Mouse (Mus musculus) liver, embryonic 14.5 days (tissue): ENCODE results near the gene Slc9a8. TPM values are rescaled to one million over a fixed set of nuclear protein-coding genes. Genes with fewer than 3 reads are reported as not detected.
A peak's percentile ranks its signal among the peaks of the same experiment; 100 is the strongest.

ENCODE experiments used
- ATAC-seq: fragments of 200-750 bp; cut with Nextera tagmentation; 2 replicates; pipeline ENCODE4 v1.8.0; 2017; ENCODE audit warnings: moderate number of reproducible peaks, mild to moderate bottlenecking, moderate library complexity; ENCODE audit not compliant: insufficient read depth
- DNase-seq, 3 experiments: peaks; one replicate each; pipeline ENCODE4 v3.0.0-alpha.2; 2012 to 2013; ENCODE audit warnings: low read depth in 3 of 3, low spot score in 3 of 3
- H3K27ac ChIP-seq: fragments of 300-500 bp; sonication (generic); 2 replicates; pipeline ENCODE4 v1.5.1; 2014; ENCODE audit warnings: moderate library complexity, mild to moderate bottlenecking, control low read depth, inconsistent platforms
- H3K27me3 ChIP-seq: fragments of 300-500 bp; sonication (generic); 2 replicates; pipeline ENCODE4 v1.6.1; 2014; ENCODE audit warnings: mild to moderate bottlenecking, low read length, moderate library complexity; ENCODE audit not compliant: control insufficient read depth, insufficient read depth
- H3K36me3 ChIP-seq: fragments of 300-500 bp; sonication (generic); replicated peaks from 2 replicates; pipeline ENCODE4 v1.6.1; 2014; ENCODE audit warnings: low read depth; ENCODE audit not compliant: control insufficient read depth, insufficient read depth
- H3K4me1 ChIP-seq, 2 experiments: fragments of 200-500 bp in 1 of 2; fragments of 300-500 bp in 1 of 2; sonication (generic) in 1 of 2; replicated peaks; 2 replicates each; pipeline ENCODE4 v1.6.1; 2012 to 2014; ENCODE audit warnings: antibody characterized with exemption in 1 of 2, inconsistent platforms in 1 of 2, low read length in 1 of 2; ENCODE audit not compliant: control insufficient read depth in 2 of 2, insufficient read depth in 2 of 2
- H3K4me2 ChIP-seq: fragments of 300-500 bp; sonication (generic); 2 replicates; pipeline ENCODE4 v1.6.1; 2014; ENCODE audit warnings: low read depth, mild to moderate bottlenecking, control low read depth, moderate library complexity
- H3K4me3 ChIP-seq, 2 experiments: fragments of 200-500 bp in 1 of 2; fragments of 300-500 bp in 1 of 2; sonication (generic) in 1 of 2; 2 replicates each; pipeline ENCODE4 v1.5.1; 2012 to 2014; ENCODE audit warnings: low read depth in 2 of 2, low read length in 2 of 2, mild to moderate bottlenecking in 2 of 2, control low read depth in 1 of 2, inconsistent platforms in 1 of 2, moderate library complexity in 1 of 2; ENCODE audit not compliant: insufficient read depth in 1 of 2
- H3K9ac ChIP-seq: fragments of 300-500 bp; sonication (generic); replicated peaks from 2 replicates; pipeline ENCODE4 v1.6.1; 2014; ENCODE audit warnings: mild to moderate bottlenecking, control low read depth, moderate library complexity
- H3K9me3 ChIP-seq: fragments of 300-500 bp; sonication (generic); 2 replicates; pipeline ENCODE4 v1.6.1; 2016; ENCODE audit warnings: low read length, mixed read lengths; ENCODE audit not compliant: control insufficient read depth
- CTCF ChIP-seq: IDR thresholded peaks from 2 replicates; pipeline ENCODE4 v1.5.1; 2016; ENCODE audit warnings: antibody characterized with exemption, low read depth, control low read depth
- EP300 ChIP-seq: IDR thresholded peaks from 2 replicates; pipeline ENCODE4 v1.6.1; 2016; ENCODE audit warnings: antibody characterized with exemption, low read depth
- WGBS: fragments of 180-500 bp; shearing (Covaris S2); extraction: QIAGEN DNeasy Blood & Tissue Kit; methylation state at CpG from one replicate; pipeline ENCODE4 v1.1.7; 2014; ENCODE audit not compliant: insufficient replicate concordance; 5-methylcytosine and 5-hydroxymethylcytosine counted together
- polyA plus RNA-seq, 2 experiments: library from polyadenylated mRNA; depleted of rRNA in 1 of 2; stranded (reverse) in 1 of 2; unstranded in 1 of 2; fragments of >200 nt; fragmentation: Nextera tagmentation in 1 of 2; extraction: Ambion mirVana in 1 of 2; gene quantifications; 2 replicates each; pipeline versions ENCODE4 v1.2.1 to v1.2.3; 2012 to 2014

The Slc9a8 gene
- polyA plus RNA-seq, 2 experiments = 8.7 to 13.9 TPM

DNA sequence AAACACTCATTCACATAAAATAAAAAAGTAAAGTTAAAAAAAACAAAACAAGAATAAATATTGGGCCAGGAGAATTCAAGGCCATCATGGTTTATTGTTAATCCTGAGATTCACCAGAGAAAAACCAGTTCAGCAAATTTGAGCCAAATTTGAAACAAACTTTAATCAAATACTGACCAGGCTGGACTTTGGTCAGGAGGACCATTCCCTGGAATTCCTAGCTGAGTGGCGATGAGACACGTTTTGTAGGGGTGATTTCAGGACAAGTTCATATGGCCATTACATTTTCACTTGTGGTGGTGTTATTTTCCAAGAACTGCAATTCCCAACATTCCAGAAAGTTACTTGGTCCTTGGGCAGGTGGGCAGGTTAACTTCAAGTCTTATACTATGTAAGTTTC is 14.1 kb downstream of the Slc9a8 start:
- Histone ChIP-seq H3K9ac (no peak overlapping the region), H3K36me3 (peaks cover 39% of the 10 kb centered on the region), H3K9me3 (no peaks in the 10 kb centered on the region), H3K4me2 (no peak overlapping the region), H3K27me3 (no peaks in the 10 kb centered on the region), H3K4me1 (peaks cover 11 to 15% of the 10 kb centered on the region in 2 experiments), H3K4me3 (no peak overlapping the region), H3K27ac (no peak overlapping the region)
- no peak for DNase-seq
- no peak for TF ChIP-seq EP300
- no peak for TF ChIP-seq CTCF
- ATAC-seq = no peak
- 80% methylated on average over 2 of the region's 2 CpGs for WGBS

DNA sequence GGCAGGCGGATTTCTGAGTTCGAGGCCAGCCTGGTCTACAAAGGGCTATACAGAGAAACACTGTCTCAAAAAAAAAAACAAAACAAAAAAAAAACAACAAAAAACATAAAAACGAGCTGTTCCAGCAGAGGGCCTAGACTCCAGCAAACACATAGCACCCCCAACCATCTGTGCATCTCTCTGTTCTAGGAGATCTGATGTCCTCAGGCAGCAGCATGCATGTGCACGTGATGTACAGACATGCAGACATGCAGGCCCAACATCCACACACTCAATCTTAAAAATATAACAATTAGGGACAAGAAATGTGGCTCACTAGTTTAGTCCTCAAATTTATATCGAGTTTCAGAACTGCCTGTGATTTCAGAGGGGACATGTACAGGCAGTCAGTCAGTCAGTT is 14.9 kb downstream of the Slc9a8 start:
- Histone ChIP-seq H3K9me3 (no peaks in the 10 kb centered on the region), H3K36me3 (peaks cover 44% of the 10 kb centered on the region), H3K9ac (no peak overlapping the region), H3K27ac (no peak overlapping the region), H3K4me3 (no peak overlapping the region), H3K27me3 (no peaks in the 10 kb centered on the region), H3K4me1 (peaks cover 5 to 7% of the 10 kb centered on the region in 2 experiments), H3K4me2 (no peak overlapping the region)
- DNase-seq (no peak), ATAC-seq (no peak)
- 65% methylated on average over 5 of the region's 5 CpGs for WGBS
- TF ChIP-seq EP300 = no peak
- TF ChIP-seq CTCF = no peak

DNA sequence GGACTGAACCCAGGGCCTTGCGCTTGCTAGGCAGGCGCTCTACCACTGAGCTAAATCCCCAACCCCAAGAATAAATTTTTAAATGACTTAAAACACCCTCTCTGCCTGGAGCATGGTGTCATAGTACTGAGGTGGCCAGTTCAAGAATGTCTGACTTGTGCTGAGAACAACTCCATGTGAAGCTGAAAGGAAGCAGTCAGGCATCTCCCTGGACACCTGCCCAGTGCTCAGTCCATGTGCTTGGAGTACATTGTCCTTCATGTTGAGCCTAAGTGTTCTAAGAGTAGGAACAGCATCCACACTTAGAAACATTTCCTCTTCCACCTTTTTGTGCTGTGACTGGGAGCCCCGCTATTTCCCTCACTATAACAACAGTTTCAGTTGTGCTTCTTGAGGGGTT is 17.9 kb downstream of the Slc9a8 start:
- WGBS = 88% methylated on average over 3 of the region's 3 CpGs
- H3K36me3 ChIP-seq = peaks cover 57% of the 10 kb centered on the region
- no peak overlapping the region for H3K4me2 ChIP-seq
- H3K27ac ChIP-seq = no peak overlapping the region
- H3K4me3 ChIP-seq = no peak overlapping the region
- H3K27me3 ChIP-seq = no peaks in the 10 kb centered on the region
- TF ChIP-seq CTCF (no peak), EP300 (no peak)
- no peak for DNase-seq
- H3K9ac ChIP-seq = no peak overlapping the region
- no peaks in the 10 kb centered on the region for H3K9me3 ChIP-seq
- ATAC-seq = no peak
- no peaks in the 10 kb centered on the region for H3K4me1 ChIP-seq

DNA sequence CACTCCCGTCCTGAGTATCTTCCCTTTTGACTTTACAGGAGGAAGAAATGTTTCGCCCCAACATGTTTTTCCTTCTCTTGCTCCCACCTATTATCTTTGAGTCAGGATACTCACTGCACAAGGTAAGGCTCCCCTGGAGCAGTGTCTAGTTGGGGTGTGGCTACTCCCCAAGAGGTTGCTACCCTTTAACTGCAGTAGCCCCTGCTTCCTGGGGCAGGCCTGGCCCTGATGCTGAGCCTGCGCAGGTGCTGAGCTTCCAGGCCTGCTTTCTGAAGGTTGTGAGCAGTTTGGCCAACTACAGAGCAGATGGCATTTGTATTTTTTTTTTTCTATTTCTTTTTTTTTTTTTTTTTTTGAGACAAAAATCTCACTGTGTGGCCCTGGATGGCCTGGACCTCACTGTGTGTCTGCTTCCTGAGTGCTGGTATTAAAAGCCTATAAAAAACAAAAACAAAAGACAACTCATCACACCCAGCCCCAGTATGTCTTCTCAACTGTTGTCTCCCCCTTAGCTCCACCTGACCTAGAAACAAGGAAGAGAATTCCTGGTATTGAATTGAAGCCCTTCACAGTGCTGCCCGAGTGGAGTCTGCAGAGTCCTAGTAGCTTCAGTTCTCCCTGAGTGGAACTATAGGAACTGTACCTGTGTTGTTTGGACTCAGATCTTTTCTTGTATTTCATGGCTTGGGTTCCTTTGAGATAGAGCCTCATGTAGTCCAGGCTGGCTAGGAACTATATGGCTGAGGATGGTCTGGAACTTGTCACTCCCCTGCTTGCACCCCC is 22.1 kb downstream of the Slc9a8 start:
- H3K36me3 ChIP-seq = peaks cover 54% of the 10 kb centered on the region
- H3K4me2 ChIP-seq = no peak overlapping the region
- H3K27ac ChIP-seq = no peak overlapping the region
- H3K9me3 ChIP-seq = no peaks in the 10 kb centered on the region
- H3K27me3 ChIP-seq = no peaks in the 10 kb centered on the region
- no peak for DNase-seq
- TF ChIP-seq CTCF (no peak), EP300 (no peak)
- no peak overlapping the region for H3K4me3 ChIP-seq
- 78% methylated on average over 4 of the region's 4 CpGs for WGBS
- no peak overlapping the region for H3K9ac ChIP-seq
- peaks cover 22% of the 10 kb centered on the region in 2 experiments for H3K4me1 ChIP-seq
- ATAC-seq = no peak

DNA sequence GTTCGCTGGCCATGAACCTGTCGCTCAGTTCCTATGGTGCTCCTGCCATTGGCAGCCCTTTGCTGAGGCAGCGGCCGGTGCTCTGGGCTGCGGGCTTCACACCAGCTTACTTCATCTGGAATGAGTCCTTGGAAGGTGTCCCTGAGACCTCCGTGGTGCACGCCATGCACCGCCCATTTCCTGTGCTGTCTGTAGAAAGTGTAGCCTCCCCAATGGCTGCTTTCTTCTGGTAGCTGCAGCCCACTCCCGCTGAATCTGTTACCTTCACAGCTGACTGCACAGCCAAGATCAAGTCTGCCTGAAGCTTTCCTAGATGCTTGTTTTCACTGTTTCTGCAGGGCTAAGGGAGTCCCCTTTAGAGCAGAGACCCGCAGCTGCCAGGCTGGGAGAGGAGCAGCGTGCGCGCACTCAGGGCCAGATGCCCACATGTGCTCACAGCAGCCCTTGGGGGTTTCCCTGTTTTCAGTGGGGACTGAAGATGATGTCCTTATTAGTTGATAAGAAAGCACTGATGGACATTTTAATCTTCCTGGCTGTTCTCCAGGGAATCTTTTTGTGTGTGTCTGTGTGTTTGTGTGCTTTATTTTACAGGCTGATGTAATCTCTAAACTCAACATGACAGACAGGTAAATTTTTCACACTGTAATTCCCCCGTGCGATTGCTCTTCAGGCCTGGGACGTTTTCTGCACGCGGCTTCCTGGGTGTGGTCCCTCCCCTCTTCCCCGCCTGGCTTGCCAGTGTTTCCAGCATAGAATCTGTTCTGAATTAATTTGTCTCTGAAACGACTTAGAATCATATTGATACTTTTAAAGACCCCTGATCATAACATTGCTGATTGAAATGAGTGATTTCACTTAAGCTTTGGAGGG is 24.6 kb downstream of the Slc9a8 start:
- no peak for TF ChIP-seq EP300
- TF ChIP-seq CTCF = no peak
- Histone ChIP-seq H3K27ac (peak overlapping the region; percentile 70), H3K36me3 (peaks cover 51% of the 10 kb centered on the region), H3K4me3 (no peak overlapping the region), H3K9ac (no peak overlapping the region), H3K9me3 (no peaks in the 10 kb centered on the region), H3K4me2 (no peak overlapping the region), H3K4me1 (peaks cover 22 to 25% of the 10 kb centered on the region in 2 experiments), H3K27me3 (no peaks in the 10 kb centered on the region)
- 63% methylated on average over 20 of the region's 20 CpGs for WGBS
- DNase-seq (no peak), ATAC-seq (no peak)
